Mouse (Mus musculus) frontal cortex, postnatal 14 days (tissue): Measurements from ENCODE around the gene Eef2.
A peak's percentile ranks its signal among the peaks of the same experiment; 100 is the strongest.
"Not testable (repeated sequence)": the region's sequence is repeated elsewhere in the genome, so short reads cannot be mapped to it uniquely, and the experiment has no call there.

Source experiments
- DNase-seq, 2 experiments: peaks; one replicate each; pipeline ENCODE4 v3.0.0; 2022; ENCODE audit warnings: low spot score in 2 of 2

Gene Eef2

DNA sequence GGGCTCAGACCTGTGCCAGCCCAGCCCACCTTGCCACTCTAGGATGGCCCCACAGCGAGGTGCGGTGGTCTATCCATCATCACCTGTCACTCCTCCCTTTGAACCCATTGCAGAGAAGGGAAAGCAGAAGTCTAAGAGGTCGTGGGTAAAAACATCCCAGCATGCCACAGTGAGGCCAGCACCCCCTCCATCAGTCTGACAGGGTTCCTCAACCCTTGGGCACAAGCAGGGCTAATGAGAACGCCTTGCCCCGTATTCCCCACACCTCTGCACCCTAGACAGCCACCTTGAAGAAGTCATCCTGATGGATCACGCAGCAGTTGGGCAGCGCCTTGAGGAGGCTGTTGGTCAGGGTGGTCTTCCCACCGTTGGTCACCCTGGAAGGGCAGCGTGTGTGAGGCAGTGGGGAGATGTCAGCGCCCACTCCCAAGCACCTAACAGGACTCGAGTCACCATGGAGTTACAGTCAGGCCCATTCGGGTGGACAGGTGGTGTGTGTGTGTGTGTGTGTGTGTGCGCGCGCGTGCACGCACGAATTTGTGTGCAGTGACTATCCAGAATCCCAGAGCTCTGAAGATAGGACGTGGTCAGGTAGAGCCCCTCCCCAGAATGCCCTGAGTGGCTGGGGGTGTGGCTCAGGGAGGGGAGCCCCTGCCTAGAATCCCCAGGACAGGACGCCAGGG, 24.3 kb downstream of the Eef2 start:
- DNase-seq = no peak

DNA sequence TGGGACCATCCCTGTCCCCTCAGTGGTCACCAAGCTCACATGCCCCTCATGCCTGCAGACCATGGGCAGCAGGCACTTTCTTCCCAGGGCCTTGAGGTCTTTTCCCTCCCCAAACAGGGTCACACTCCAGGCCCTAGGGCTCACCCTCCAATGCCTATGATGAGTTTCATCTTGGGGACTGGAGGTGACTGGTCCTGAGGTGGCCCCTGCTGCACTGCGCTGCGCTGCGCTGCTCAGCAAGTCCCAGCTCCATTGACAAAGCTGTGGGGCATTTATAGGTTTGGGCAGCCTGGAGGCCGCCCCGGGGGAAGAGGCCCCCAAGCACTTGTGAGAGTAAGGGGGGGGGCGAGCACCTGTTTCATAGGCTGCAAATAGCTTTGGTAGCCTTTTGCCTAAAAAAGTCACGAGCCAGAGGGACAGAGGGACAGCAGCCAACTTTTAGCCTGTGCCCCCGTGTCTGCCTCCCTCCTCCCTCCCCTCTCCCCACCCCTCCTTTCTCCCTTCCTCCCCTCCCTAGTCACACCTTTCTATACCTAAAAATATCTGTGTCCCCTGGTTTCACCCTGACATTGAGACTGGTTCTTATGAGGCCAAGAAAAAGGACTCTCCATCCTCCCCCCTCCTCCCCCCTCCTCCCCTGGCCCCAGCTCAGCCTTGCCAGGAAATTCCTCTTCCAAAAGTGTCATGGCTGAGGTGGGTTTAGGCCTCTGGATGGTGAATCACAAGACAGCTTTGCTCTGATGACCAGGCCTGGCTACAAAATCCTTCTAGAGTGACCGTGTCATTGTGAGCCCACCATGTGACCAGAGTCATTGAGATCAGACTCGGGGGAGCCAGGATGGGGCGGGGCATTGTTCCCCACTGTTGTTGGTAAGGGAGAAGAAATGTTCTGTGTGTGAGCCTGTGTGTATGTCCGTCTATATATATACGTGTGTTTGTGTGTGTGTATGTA, 25.7 kb downstream of the Eef2 start, which contains the start of gene Nmrk2:
TSS of gene Nmrk2 (minus strand) at position 245 of the 952 bp plus-strand sequence.
- DNase-seq = no peak

DNA sequence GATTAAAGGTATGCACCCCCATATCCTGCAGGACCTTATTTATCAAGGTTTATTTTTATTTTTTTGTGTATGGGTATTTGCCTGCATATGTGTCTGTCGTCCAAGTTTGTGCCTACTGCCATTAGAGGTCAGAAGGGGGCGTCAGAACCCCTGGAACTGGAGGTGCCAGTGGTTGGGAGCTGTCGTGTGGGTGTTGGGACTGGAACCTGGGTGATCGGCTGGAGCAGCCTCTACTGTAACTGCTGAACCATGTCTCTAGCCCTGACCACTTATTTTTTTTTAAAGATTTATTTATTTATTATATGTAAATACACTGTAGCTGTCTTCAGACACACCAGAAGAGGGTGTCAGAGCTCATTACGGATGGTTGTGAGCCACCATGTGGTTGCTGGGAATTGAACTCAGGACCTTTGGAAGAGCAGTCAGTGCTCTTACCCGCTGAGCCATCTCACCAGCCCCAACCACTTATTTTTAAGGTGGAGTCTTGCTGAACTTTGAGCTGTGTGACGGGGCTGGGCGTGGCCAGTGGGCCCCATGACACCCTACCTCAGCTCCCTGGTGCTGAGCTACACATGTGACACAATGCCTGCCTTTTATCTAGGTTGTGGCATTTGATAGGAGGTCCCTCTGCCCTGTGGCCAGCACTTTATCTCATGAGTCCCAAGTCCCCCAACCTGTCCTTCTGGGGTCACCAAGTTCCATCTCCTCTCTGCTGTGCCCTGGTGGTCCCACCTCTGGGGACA, 26.7 kb downstream of the Eef2 start:
- DNase-seq = no peak

DNA sequence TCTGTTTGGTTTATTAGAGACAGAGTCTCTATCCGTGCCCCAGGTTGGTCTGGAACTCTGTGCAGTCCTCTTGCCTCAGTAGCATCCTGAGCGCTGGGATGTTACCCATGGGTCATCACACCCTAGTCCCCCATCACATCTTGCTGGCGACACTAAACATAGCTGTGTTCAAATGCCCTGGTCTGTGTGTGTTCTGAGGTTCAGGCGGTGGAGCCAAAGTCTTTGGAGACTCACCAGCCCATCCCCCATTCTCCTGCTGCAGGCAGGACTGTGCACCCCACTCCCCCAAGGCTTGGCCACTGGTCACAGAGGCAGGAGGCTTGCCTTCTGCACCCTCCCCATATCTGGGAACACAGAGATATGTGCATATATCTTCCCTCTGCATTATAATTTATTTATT, 27.7 kb downstream of the Eef2 start:
- no peak for DNase-seq

DNA sequence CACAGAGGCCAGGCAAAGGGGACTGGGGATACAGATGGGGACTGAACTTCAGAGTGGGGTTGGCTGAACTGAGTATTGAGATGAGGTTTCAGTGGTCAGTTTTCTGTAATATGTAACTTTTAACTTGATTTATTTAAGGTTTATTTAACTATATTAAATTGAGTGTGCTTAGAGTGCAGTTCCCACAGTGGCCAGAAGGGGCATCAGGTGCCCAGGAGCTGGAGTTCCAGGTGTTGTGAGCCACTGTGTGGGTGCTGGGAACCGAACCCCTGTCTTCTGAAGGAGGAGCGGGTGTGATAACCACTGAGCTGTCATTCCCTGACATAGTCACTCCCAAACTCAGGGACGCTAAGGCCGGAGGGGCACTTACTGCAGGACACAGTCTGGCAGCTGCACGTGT, 33.7 kb downstream of the Eef2 start:
- DNase-seq = no peak

DNA sequence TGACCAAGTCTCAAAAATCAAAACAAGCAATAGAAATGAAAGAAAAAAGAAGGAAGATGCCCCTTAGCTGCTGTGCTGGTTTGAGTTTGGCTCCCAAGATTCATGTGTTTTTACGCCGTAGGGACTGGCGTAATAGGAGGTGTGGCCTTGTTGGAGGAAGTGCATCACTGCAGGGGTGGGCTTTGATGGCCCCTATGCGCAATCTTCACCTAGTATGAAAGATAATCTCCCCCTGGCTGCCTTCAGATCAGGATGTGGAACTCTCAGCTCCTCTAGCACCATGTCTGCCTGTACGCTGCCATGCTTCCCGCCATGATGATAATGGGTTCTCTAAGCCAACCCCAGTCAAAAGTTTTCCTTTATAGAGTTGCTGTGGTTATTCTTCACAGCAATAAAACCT, 39.8 kb downstream of the Eef2 start:
- no peak for DNase-seq

DNA sequence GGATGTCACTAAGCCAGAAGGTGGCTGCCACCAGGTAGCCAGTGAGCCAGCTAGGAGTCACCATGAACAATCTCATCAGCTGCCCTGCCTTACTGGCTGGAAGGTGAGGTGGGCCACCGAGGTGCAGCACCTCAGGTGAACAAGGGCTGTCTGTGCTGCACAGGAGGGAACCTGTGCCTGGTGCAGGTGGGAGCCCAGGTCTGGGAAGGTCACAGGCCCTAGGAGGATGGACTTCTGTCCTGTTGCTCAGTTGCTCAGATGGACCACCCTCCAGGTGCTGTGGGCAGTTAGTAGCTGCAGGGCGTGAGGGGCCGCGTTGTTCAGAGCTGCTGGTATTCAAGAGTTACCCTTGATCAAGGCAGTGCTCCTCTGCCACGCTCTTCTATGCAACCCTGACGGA, 40.4 kb downstream of the Eef2 start:
- DNase-seq = no peak

DNA sequence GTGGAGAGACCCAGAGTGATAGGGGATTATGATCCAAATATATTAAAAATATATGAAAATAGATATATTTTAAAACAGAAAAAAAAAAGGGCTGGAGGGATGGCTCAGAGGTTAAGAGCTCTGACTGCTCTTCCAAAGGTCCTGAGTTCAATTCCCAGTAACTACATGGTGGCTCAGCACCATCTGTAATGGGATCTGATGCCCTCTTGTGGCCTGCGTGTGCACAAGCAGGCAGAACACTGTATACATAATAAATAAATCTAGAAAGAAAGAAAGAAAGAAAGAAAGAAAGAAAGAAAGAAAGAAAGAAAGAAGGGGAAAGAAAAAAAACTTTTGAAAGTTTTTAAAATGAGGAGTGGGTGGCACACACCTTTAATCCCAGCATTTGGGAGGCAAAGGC, 40.8 kb downstream of the Eef2 start:
- not testable (repeated sequence) for DNase-seq

DNA sequence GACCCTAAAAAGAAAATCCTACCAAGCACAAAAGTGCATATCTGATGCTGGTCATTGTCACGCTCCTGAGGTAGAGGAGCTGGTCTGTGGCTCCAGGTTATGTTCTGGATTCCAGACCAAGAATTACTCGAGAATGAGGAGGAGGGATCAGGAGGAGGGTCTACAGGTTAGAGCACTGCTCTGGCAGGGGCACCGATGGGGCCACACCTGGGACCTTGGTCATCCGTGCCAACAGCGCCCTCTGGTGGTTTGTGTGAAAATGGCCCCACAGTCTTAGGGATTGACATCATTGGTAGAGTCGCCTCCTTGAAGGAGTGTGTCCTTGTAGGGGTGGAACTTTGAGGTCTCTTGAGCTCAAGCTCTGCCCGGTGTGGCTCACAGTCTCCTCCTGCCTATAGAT, 41.5 kb downstream of the Eef2 start:
- DNase-seq = no peak

DNA sequence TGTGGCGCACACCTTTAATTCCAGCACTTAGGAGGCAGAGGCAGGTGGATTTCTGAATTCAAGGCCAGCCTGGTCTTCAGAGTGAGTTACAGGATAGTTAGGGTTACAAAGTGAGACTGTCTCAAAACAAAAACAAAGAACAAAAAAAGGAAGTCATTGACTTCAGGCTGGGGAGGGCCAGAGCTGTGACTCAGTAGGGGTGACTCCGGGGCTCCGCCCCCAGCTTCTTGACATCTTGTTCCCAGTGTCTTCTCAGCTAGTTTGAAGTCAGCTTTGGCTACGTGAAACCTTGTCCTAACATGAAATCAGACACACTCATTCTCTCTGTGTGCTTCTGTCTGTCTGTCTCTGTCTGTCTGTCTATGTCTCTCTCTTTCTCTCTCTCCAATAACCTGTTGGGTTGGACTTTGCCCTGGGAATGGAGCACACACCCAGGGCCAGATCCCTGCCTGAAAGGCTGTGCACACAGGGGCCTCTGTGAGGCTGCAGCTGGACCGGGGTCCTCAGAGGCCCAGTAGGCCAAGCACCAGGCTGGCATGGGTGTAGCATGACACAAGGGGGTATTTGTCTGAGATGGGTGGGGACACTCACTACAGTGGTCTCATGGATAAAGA, 45.1 kb downstream of the Eef2 start:
- no peak for DNase-seq

DNA sequence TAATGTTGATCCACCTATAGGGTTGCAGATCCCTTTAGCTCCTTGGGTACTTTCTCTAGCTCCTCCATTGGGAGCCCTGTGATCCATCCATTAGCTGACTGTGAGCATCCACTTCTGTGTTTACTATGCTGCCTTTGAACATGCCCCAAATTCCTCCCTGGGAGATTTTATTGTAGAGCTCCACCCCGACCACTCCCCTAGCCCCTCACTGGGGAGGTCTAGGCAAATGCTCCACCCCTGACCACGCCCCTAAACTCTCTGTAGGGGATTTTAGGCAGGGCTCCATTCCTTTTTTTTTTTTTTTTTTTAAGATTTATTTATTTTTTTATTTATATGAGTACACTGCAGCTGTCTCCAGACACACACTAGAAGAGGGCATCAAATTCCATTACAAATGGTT, 47.3 kb downstream of the Eef2 start:
- DNase-seq = not testable (repeated sequence)

DNA sequence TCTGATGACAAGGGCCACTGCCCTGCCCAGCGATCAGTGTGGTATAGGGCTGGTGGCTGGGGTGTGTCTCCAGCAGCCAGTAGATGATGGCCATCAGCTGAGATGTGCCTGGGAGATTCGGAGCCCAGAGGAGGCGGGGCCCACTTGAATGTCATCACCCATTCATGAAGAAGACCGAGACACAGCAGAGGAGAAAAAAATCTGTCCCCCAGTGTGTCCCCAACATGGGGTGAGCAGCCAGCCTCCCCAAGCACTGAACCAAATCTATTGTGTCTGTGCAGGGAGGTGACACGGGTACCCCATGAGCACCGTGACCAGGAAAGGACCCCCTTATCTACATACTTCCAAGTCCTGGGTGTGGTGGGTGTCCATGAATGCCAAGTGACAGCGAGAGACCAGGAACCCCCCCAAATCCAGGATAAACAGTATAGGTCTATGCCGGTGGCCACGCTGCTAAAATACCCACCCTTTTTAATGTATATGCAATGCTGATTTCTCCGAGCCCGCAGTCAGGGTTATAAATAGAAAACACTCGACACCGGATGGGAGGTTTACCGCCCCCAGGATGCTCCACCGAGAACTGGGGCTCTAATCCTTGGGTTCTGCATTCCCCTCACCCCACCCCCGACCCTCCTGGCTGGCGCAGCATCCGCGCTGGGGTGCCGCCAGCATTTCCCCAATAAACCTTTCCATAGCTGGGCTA, 53.5 kb downstream of the Eef2 start:
- no peak for DNase-seq

DNA sequence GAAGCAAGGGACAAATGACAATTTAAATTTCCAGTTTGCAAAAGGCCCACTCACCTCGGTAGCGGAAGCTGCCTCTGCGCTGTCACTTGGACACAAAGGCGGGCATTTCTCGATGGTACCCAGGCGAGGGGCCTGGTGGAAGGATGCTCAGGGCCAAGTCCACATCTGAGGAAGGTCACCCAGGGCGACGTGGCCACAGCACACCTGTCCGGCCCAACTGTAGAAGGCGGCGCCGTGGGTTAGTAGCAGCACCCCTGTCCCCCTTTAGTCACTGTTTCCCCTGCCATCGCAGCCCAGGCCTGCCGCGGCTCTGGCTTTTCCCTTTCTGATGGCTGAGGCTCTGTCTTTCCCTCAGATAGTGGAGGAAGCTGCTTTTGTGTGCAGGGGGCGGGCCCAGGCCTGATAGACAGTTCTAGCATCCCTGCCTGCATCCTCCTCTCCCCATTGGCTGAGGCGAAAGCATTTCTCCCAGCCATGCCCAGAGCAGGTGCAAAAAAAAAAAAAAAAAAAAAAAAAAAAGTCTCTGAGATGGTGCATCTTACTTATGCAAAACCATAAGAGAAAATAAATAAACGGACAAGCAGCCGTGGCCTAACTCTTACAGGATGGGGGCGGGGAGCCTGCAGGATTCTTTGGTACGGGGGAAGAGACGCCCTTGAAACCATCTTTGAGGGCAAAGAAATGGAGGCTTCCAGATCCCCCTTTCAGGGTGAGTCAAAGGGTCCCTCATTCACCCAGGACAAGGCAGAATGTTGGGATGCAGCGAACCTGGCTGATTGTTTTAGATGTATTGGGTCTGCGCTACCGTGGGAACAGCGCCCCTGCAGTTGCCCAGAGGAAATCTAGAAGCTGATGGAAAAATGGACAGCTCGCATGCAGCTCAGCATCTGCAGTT, 54.3 kb downstream of the Eef2 start, which contains the start of gene Atcay:
TSS of gene Atcay (minus strand) at position 396 of the 895 bp plus-strand sequence.
- DNase-seq = peak; percentile 80 to 82

DNA sequence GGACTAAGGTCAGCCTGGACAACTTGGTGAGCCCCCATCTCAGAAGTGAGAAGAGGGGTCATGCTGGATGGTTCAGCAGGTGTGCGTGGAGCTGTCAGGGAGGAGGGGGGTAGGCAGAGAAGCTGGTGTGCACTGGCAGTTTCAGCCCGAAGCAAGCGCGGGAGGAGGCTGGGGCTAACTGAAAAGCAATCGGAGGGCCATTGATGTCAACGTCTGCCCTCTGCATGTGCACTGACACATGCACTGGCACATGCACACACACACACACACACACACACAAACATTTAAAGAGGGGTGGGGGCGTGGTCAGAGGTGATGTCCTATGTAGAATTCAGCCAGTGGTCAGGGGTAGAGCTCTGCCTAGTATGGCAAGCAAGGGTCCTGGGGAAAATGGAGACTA, 55.0 kb downstream of the Eef2 start:
- no peak for DNase-seq
